Comparison of ENCODE assay signal across 8 mouse cellular contexts in genomic region chr2:145588009-145588737, GRCm38 (mm10).
DNase-seq lines count a peak whose midpoint lies in the region; ATAC-seq and TF ChIP-seq lines count a peak whose summit lies in the region.

No protein-coding gene starts in this region.

- H3K36me3 ChIP-seq in thymus, adult 2 months (ENCODE audit: control insufficient read depth, insufficient read depth, low read length): no peaks in the 10 kb centered on the region
- H3K36me3 ChIP-seq in forebrain, embryonic 16.5 days (ENCODE audit: control insufficient read depth, insufficient read depth): no peaks in the 10 kb centered on the region
- H3K36me3 ChIP-seq in intestine, embryonic 14.5 days (ENCODE audit: control insufficient read depth, insufficient read depth, low read length): no peaks in the 10 kb centered on the region
- no peaks in the 10 kb centered on the region for H3K36me3 ChIP-seq in midbrain, embryonic 12.5 days
- H3K36me3 ChIP-seq in stomach, postnatal 0 days (ENCODE audit: control insufficient read depth, insufficient read depth, low read length): no peaks in the 10 kb centered on the region

- no peak for TF ChIP-seq POLR2A in thymus, adult 2 months (IDR thresholded peaks at IDR 0.05; ENCODE audit: control insufficient read depth, extremely low read depth, insufficient read depth, low read length, poor library complexity)

- no peak overlapping the region for H3K4me3 ChIP-seq in thymus, adult 2 months (ENCODE audit: control insufficient read depth, insufficient read depth, low read length)
- no peak overlapping the region for H3K4me3 ChIP-seq in forebrain, embryonic 16.5 days (replicated peaks; ENCODE audit: low read length)
- no peak overlapping the region for H3K4me3 ChIP-seq in intestine, embryonic 14.5 days (ENCODE audit: low read depth, low read length)
- H3K4me3 ChIP-seq in midbrain, embryonic 12.5 days: no peak overlapping the region
- H3K4me3 ChIP-seq in stomach, postnatal 0 days (ENCODE audit: low read depth, low read length): no peak overlapping the region

- ATAC-seq in forebrain, embryonic 16.5 days: peak; percentile 91
- ATAC-seq in intestine, embryonic 14.5 days (replicated peaks; ENCODE audit: low FRiP score, low TSS enrichment, low read depth): peak; percentile 75
- ATAC-seq in midbrain, embryonic 12.5 days (ENCODE audit: low FRiP score, low read depth): peak; percentile 66
- peak; percentile 77 for ATAC-seq in stomach, postnatal 0 days (ENCODE audit: low FRiP score, low TSS enrichment)

- no peaks in the 10 kb centered on the region for H3K27me3 ChIP-seq in thymus, adult 2 months (ENCODE audit: control insufficient read depth, insufficient read depth, low read length)
- H3K27me3 ChIP-seq in forebrain, embryonic 16.5 days (replicated peaks; ENCODE audit: control insufficient read depth, insufficient read depth, low read length): no peaks in the 10 kb centered on the region
- H3K27me3 ChIP-seq in intestine, embryonic 14.5 days (replicated peaks; ENCODE audit: control insufficient read depth, insufficient read depth, low read length): no peaks in the 10 kb centered on the region
- H3K27me3 ChIP-seq in midbrain, embryonic 12.5 days: no peaks in the 10 kb centered on the region
- no peaks in the 10 kb centered on the region for H3K27me3 ChIP-seq in stomach, postnatal 0 days (ENCODE audit: control insufficient read depth, insufficient read depth, low read length)

- WGBS in thymus, adult 2 months: 73% methylated on average over 8 of the region's 8 CpGs
- 73% methylated on average over 8 of the region's 8 CpGs for WGBS in forebrain, embryonic 16.5 days
- 64% methylated on average over 8 of the region's 8 CpGs for WGBS in intestine, embryonic 14.5 days
- WGBS in midbrain, embryonic 12.5 days: 72% methylated on average over 8 of the region's 8 CpGs
- 61% methylated on average over 8 of the region's 8 CpGs for WGBS in stomach, postnatal 0 days

- no peak for TF ChIP-seq EP300 in stomach, postnatal 0 days (optimal IDR thresholded peaks at IDR 0.05)

- H3K4me2 ChIP-seq in forebrain, embryonic 16.5 days (ENCODE audit: low read length): no peak overlapping the region
- no peak overlapping the region for H3K4me2 ChIP-seq in intestine, embryonic 14.5 days (ENCODE audit: low read length)
- H3K4me2 ChIP-seq in midbrain, embryonic 12.5 days (replicated peaks): no peak overlapping the region
- H3K4me2 ChIP-seq in stomach, postnatal 0 days (replicated peaks; ENCODE audit: low read depth): no peak overlapping the region

- DNase-seq in thymus, adult 2 months: peak; percentile 9
- DNase-seq in thymus, adult 18-20 months: no peak
- DNase-seq in cerebellum, adult 11 months: peak; percentile 44
- DNase-seq in intestine, embryonic 14.5 days (ENCODE audit: low spot score): peak; percentile 65
- DNase-seq in left cerebral cortex, postnatal 10 days (ENCODE audit: extremely low spot score in 1 of 2, low spot score in 2 of 2): peak; percentile 49 to 77
- peak; percentile 28 for DNase-seq in stomach, postnatal 0 days (ENCODE audit: low spot score)

- no peak overlapping the region for H3K27ac ChIP-seq in thymus, adult 2 months (ENCODE audit: control insufficient read depth, insufficient read depth, low read length)
- H3K27ac ChIP-seq in forebrain, embryonic 16.5 days (ENCODE audit: low read length): no peak overlapping the region
- no peak overlapping the region for H3K27ac ChIP-seq in intestine, embryonic 14.5 days (ENCODE audit: low read depth)
- no peak overlapping the region for H3K27ac ChIP-seq in midbrain, embryonic 12.5 days (replicated peaks)
- no peak overlapping the region for H3K27ac ChIP-seq in stomach, postnatal 0 days (replicated peaks)

- no peak for TF ChIP-seq CTCF in thymus, adult 2 months (IDR thresholded peaks at IDR 0.05; ENCODE audit: borderline replicate concordance, control insufficient read depth, extremely low read depth, insufficient read depth, low read length, poor library complexity)
- TF ChIP-seq CTCF in stomach, postnatal 0 days (IDR thresholded peaks at IDR 0.05; ENCODE audit: low read depth): peak; percentile 96

- H3K9ac ChIP-seq in forebrain, embryonic 16.5 days (replicated peaks; ENCODE audit: low read depth, low read length): no peak overlapping the region
- no peak overlapping the region for H3K9ac ChIP-seq in intestine, embryonic 14.5 days (ENCODE audit: low read length)
- no peak overlapping the region for H3K9ac ChIP-seq in midbrain, embryonic 12.5 days (replicated peaks)
- no peak overlapping the region for H3K9ac ChIP-seq in stomach, postnatal 0 days (ENCODE audit: low read length)

- no peaks in the 10 kb centered on the region for H3K4me1 ChIP-seq in thymus, adult 2 months (replicated peaks; ENCODE audit: control insufficient read depth, insufficient read depth, low read length)
- no peaks in the 10 kb centered on the region for H3K4me1 ChIP-seq in forebrain, embryonic 16.5 days (replicated peaks; ENCODE audit: control insufficient read depth, insufficient read depth, low read length)
- H3K4me1 ChIP-seq in intestine, embryonic 14.5 days (replicated peaks; ENCODE audit: control insufficient read depth, insufficient read depth, low read length): no peaks in the 10 kb centered on the region
- no peaks in the 10 kb centered on the region for H3K4me1 ChIP-seq in midbrain, embryonic 12.5 days
- no peaks in the 10 kb centered on the region for H3K4me1 ChIP-seq in stomach, postnatal 0 days (replicated peaks; ENCODE audit: control insufficient read depth, insufficient read depth)

- intact Hi-C loops in left cerebral cortex, postnatal 10 days (cut with DNase I): loop anchor here (2.0 to 5.0 kb wide), 2 partner anchors 427 to 951 kb away; no protein-coding TSS in a partner anchor

- no peaks in the 10 kb centered on the region for H3K9me3 ChIP-seq in forebrain, embryonic 16.5 days (ENCODE audit: control insufficient read depth, low read length)
- H3K9me3 ChIP-seq in intestine, embryonic 14.5 days (ENCODE audit: control insufficient read depth, low read length): no peaks in the 10 kb centered on the region
- H3K9me3 ChIP-seq in midbrain, embryonic 12.5 days: no peaks in the 10 kb centered on the region
- no peaks in the 10 kb centered on the region for H3K9me3 ChIP-seq in stomach, postnatal 0 days (ENCODE audit: control insufficient read depth, low read length)

Comparison
In these comparisons a context has a peak if more than half of its experiments do, and no peak if none do; other contexts are left out.
1. DNase-seq: peak in thymus, adult 2 months (single experiment), cerebellum, adult 11 months (single experiment), intestine, embryonic 14.5 days (single experiment), left cerebral cortex, postnatal 10 days (2 of 2) and stomach, postnatal 0 days (single experiment); none in thymus, adult 18-20 months (0 of 2).
2. Peak in every context shown above with its lines, with median percentiles within 50 percentile points of each other: ATAC-seq.